Mouse (Mus musculus) CH12.LX (cell line): ENCODE data around the gene Lcn12.

Experiments
- CTCF ChIP-seq, 2 experiments: IDR thresholded peaks in 1 of 2; conservative IDR thresholded peaks in 1 of 2; 2 replicates each; pipeline ENCODE4 v1.5.1; 2011 to 2012; ENCODE audit warnings: low read depth in 2 of 2, low read length in 2 of 2, improper control_type of control experiment in 1 of 2, inconsistent platforms in 1 of 2, mild to moderate bottlenecking in 1 of 2, moderate library complexity in 1 of 2
- EP300 ChIP-seq: IDR thresholded peaks from 2 replicates; pipeline ENCODE4 v1.6.1; 2011; ENCODE audit warnings: low read length, improper control_type of control experiment
- ETS1 ChIP-seq: conservative IDR thresholded peaks from 2 replicates; pipeline ENCODE4 v1.6.1; 2012; ENCODE audit warnings: low read depth, mild to moderate bottlenecking, inconsistent platforms, low read length, improper control_type of control experiment, moderate library complexity
- HCFC1 ChIP-seq: IDR thresholded peaks from 2 replicates; pipeline ENCODE4 v1.6.1; 2012; ENCODE audit warnings: low read depth, mild to moderate bottlenecking, inconsistent platforms, low read length, improper control_type of control experiment
- MEF2A ChIP-seq: IDR thresholded peaks from 2 replicates; pipeline ENCODE4 v1.6.1; 2014; ENCODE audit warnings: low read depth, mild to moderate bottlenecking, inconsistent platforms, low read length, improper control_type of control experiment, borderline replicate concordance
- POLR2A ChIP-seq: IDR thresholded peaks from 2 replicates; pipeline ENCODE4 v1.6.1; 2011; ENCODE audit warnings: low read depth, mild to moderate bottlenecking, improper control_type of control experiment, low read length
- SIN3A ChIP-seq: IDR thresholded peaks from 2 replicates; pipeline ENCODE4 v1.6.1; 2012; ENCODE audit warnings: low read length, improper control_type of control experiment, inconsistent platforms
- TCF12 ChIP-seq: IDR thresholded peaks from 2 replicates; pipeline ENCODE4 v1.6.1; 2014; ENCODE audit warnings: low read depth, mild to moderate bottlenecking, inconsistent platforms, low read length, improper control_type of control experiment
- USF1 ChIP-seq: IDR thresholded peaks from 2 replicates; pipeline ENCODE4 v1.6.1; 2014; ENCODE audit warnings: low read depth, mild to moderate bottlenecking, inconsistent platforms, low read length, improper control_type of control experiment
- USF2 ChIP-seq: conservative IDR thresholded peaks from 2 replicates; pipeline ENCODE4 v1.6.1; 2011; ENCODE audit warnings: low read depth, low read length, improper control_type of control experiment
- ZC3H11A ChIP-seq: IDR thresholded peaks from 2 replicates; pipeline ENCODE4 v1.6.1; 2012; ENCODE audit warnings: low read depth, mild to moderate bottlenecking, inconsistent platforms, low read length, improper control_type of control experiment
- ZMIZ1 ChIP-seq: IDR thresholded peaks from 2 replicates; pipeline ENCODE4 v1.6.1; 2012; ENCODE audit warnings: low read depth, mild to moderate bottlenecking, inconsistent platforms, low read length, improper control_type of control experiment

- TF ChIP-seq MEF2A (no peak), ZC3H11A (no peak), HCFC1 (no peak), SIN3A (no peak), CTCF (conservative IDR thresholded peaks at IDR 0.05 in 1 of 2, IDR thresholded peaks at IDR 0.05 in 1 of 2; ENCODE audit: low read depth in 2 of 2, low read length in 2 of 2) (no peak), POLR2A (no peak), EP300 (no peak), ZMIZ1 (no peak), ETS1 (no peak), USF2 (no peak), TCF12 (no peak), USF1 (no peak)
Observed at GRCm38 (mm10) chr2:25468962-25469915, 24.5 kb downstream of the Lcn12 start.
